Mouse (Mus musculus) embryo, embryonic 11.5 days (tissue): ENCODE results near the gene Usp48.
"Not testable (repeated sequence)": the region's sequence is repeated elsewhere in the genome, so short reads cannot be mapped to it uniquely, and the experiment has no call there.

Experiments
- DNase-seq: peaks from one replicate; pipeline ENCODE4 v3.0.0-alpha.2; 2012; ENCODE audit warnings: low read depth, low spot score

Usp48 gene

DNA sequence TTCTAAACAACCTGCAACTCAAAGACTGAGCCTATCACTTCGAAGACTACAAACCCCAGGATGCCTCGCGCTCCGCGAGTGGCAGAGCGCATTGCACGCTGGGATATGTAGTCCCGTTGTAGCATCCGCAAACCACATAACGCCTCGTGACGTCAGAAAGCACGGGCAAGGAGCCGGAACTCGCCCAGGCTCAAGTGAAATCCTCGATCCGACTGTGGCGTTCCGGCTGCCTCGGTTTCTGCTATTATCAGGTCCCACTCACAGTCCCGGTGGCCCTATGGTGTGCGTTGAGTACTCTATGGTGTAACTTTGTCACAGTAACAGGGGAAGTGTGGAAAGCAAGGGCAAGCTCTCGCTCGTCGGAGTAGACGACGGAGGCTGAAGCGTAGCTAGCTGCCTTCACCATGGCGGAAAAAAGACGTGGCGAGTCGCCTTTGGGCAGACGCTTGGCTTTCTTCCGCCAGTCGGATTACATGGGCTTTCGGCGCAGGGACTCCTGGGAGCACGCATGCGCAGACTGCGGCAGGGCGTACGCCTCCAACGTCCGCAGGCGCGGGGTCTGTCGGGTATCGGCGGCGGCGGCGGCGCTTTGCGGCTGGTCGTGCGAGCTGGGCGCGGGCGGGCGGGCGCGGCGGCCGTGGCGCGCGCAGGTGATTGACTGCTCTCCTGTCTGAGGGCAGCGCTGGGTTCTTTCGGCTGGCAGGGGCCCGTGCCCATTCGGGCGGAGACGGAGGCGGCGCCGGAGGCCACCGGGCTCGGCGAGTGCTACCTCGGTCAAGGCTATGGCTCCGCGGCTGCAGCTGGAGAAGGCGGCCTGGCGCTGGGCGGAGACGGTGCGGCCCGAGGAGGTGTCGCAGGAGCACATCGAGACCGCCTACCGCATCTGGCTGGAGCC is at the start of gene Usp48:
Gene Usp48 (plus strand): TSS at position 155 of the 895 bp plus-strand sequence.
- DNase-seq, result peak; percentile 97

DNA sequence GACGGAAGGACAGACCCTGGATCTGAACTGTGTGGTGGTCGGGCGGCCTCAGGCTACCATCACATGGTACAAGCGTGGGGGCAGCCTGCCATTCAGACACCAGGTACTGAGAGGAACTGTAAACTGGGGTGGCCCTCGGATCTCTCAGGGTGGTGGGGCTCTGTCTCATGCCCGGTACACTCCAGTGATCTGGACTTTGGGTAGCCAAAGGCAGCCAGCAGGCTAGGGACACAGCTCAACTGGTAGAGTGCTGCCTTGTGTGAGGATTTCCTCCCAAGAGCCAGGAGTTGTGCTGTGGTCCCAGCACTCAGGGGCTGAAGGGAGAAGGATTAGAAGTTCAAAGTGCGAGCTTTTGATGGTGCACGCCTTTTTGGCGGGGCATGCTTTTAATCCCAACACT is 48.0 kb upstream of the Usp48 start:
- no peak for DNase-seq

DNA sequence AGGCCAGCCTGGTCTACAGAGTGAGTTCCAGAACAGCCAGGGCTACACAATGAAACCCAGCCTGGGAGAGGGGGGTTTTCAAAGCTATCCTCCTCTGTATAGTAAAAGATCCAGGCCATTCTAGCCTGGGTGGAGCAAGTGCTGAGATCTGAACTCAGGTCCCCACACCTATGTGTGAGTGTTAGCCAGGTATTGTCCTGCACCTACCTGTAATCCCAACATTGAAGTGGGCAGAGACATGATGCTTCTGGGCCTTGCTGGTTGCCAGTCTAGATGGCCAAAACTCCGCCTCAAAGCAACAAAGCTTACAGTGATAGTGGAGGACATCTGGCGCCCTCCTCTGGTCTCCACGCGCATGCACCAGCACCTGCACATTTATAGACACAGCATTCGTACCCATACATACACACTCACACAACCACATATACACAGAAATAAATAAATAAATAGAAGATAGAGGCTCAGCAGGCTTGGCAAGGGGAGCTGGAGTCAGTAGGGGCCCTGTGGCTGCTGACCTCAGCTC is 47.5 kb upstream of the Usp48 start:
- peak; percentile 30 for DNase-seq

DNA sequence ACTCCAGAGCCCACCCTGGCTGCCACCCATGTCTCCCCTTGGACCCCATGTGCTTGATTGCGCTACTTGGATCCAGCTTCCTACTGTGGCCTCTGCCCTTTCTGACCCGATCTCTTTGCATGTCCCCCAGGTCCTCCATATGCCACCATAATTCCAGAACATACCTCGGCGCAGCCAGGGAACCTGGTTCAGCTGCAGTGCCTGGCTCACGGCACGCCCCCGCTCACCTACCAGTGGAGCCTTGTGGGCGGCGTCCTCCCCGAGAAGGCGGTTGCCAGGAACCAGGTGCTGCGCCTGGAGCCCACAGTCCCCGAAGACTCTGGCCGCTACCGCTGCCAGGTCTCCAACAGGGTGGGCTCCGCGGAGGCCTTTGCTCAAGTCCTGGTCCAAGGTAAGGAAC is 40.1 kb upstream of the Usp48 start:
- DNase-seq, result no peak

DNA sequence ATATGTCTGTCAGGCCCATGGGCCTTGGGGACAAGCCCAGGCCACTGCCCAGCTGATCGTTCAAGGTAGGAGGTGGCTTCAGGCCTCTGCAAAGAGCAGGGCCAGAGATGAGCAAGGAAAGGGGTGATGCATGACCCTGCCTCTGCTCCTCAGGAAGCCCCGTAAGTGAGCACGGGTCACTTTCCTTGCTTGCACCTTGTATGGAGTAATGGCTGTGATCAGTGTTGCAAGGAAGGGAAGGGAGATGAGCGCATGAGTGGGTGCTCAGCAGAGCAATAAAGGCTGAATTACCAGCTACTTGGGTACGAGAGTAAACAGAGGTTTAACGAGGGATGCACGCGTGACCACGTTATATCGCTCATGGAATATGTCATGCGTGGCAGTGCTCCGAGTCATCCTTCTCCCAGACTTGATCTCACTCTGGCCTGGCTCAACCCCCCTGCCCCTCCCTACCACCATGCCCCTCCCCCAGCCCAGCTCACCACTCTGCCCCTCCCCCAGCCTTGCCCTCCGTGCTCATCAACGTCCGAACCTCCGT is 36.8 kb upstream of the Usp48 start:
- no peak for DNase-seq

DNA sequence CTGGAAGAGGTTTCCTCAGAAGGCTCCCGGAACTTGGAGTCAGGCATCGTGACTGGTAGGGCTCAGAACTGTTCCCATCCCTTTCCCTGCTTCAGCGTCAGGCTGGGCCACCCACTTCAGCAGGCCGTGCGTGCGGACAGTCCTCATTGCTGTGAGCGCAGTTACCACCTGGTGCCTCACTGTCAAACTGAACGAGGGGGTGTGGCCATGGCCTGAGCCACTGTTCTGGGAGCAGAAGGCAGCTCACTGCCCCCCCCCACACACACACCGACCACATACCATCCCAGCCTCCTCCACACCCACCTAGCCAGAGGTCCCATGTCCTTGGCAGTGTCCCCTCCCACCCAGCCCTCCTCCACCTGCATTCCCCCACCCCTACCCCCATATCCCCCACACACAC is 23.7 kb upstream of the Usp48 start:
- DNase-seq, result no peak

DNA sequence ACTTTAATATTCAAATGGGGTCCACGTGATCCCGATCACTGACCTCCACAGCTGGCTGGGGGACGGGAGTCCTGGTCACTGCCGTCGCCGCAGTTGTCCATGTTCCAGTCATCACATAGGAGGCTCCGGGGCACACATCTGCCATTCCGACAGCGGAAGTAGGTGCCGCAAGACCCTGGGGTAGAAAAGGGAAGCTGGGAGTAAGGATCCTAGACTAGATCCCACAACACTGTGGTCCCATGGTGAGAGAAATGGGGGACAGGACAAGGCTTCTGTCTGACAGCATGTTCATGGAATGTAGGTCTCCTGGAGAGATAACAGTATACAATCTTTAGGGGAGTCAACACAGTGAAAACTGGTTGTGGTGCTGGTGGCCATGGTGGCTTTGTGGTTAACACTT is 19.1 kb upstream of the Usp48 start, which contains the start of gene Ldlrad2:
Gene Ldlrad2 (minus strand): TSS at position 101 of the 400 bp plus-strand sequence.
- DNase-seq, result no peak

DNA sequence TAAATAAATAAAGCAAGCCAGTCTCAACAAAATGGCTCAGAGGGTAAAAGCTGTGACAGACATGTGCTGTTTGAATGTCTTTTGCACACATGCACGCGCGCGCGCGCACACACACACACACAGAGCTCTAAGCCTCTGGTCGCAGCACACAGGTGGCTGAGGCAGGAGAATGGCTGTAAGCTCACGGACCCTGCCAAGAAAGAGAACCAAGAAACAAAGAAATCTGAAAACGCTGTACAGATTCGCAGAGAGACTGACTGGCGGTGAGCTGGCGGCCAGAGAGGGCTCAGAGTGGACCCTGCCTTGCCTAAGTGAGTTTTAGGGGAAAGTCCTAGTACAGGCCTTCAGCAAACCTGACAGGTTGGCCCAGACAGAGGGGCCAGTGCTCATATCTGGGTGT is 16.1 kb upstream of the Usp48 start:
- no peak for DNase-seq

DNA sequence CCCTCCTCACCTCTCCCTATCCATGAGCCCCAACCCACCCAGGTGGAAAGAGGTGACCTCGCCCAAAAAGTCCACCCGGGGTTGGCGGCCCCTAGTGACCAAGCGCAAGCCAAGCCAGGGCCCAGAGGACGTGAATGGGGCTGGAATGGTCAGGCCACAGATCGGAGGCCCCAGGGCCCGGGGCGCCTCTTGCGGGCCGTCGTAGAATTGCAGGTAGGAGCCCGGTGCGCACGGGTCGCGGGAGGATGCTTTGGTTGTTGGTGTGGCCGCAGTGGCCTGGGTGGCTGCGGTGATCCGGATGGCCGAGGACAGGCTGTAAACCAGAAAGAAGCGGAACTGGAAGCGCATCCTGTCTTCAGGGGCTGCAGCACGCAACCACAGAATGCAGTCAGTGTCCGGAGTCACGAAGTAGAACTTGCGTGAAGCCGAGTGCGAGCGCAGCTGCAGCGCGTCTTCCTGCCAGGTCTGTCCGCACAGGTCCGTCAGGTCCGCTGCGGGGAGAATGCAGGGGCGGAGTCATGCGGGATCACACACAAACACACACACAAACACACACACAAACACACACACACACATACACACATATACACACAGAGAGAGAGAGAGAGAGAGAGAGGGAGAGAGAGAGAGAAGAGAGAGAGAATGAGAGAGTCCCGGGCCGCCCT is 15.2 kb upstream of the Usp48 start:
- DNase-seq, result peak; percentile 26

DNA sequence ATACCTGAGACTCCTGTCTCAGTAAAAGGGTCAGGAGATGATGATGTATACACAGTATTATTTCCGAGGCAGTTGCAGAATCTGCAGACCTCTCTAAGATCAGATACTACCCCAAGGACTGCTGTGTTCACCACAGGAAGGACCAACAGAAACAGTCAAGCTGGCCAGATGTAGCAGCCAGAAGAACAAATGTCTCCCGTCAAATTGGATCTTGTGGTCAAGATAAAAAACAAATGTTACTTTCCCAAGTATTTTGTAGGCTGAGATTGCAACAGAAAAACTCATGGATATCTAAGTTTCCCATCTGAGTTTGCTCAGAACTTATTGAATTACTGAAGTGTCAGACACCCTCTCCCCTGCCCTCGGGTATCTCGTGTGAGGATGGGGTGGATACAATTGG is 13.8 kb upstream of the Usp48 start:
- no peak for DNase-seq

DNA sequence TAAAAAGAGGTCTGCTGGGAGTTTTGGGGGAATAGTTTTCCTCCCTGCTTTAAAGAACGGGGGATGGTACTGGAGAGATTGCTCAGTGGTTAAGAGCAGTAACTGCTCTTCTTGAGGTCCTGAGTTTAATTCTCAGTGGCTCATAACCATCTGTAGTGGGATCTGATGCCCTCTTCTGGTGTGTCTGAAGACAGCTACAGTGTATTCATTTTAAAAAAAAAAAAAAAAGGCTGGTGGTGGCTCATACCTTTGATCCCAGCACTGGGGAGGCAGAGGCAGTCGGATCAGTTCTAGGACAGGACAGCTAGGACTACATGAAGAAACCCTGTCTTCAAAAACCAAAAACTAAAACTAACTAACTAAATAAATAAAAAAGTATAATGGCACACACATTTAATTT is 13.3 kb upstream of the Usp48 start:
- DNase-seq, result no peak

DNA sequence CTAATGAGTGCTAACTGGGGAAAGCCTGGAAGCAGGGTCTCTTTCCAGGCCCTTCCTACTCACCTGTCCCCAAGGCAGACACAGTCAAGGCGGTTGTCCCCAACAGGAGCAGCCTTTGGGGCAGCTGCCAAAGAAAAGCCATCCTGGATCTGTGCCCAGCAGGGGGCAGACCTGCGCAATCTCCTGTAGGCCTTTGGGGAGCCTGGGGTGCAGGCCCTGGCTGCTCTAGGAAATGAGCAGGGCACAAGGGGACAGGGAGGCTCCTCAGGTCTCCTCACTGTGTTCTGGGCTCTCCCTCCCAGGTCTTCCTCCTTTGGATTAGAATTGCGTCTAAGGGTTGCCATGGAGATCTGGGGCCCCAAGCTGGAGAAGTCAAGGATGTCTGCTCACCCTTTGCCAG is 11.7 kb upstream of the Usp48 start:
- peak; percentile 16 for DNase-seq

DNA sequence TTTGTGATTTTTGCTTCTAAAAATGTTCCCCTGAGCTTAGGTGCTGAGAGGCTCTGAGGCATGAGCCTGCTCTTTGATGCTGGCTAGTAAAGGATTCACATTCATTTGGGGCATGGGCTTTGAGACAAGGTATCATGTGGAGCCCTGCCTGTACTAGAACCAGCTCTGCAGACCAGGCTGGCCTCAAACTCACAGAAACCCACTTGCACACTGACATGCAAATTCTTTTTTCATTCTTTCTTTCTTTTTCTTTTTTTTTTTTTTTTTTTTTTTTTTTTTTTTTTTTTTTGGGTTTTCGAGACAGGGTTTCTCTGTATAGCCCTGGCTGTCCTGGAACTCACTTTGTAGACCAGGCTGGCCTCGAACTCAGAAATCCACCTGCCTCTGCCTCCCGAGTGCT is 4.5 kb upstream of the Usp48 start:
- not testable (repeated sequence) for DNase-seq

DNA sequence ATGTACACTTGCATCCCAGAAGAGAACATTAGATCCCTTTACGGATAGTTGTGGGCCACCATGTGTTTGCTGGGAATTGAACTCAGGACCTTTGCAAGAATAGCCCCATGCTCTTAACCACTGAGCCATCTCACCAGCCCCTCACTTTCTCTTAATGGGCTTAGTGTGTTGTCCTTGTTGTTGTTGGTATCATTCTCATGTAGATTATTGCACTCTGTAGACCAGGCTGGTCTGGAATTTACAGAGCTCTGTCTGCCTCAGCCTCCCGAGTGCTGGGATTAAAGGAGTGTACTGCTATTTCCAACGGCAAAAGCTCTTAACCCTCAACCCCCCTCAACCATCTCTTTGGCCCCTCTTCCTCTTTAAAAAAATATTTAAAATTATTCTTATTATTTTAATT is 4.0 kb upstream of the Usp48 start:
- DNase-seq, result no peak

DNA sequence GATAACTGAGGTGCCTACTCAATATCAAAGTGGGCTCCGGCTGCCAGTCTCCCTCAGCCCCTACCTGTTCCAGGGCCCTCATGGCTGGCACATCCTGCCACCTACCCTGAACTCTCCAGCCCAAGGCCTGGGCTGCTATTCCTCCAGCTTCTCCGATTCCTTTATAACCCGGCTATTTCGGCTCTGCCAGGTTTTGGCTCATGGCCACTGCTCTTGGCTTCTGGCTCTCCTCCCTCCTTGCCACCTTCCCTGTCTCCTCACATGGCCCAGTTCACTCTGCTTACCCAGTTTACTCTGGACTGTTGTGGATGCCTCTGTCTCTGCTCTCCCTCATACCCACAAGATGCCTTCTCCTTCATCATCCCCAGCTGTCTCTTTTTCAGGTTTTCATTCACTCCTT is 2.6 kb upstream of the Usp48 start:
- DNase-seq, result no peak

DNA sequence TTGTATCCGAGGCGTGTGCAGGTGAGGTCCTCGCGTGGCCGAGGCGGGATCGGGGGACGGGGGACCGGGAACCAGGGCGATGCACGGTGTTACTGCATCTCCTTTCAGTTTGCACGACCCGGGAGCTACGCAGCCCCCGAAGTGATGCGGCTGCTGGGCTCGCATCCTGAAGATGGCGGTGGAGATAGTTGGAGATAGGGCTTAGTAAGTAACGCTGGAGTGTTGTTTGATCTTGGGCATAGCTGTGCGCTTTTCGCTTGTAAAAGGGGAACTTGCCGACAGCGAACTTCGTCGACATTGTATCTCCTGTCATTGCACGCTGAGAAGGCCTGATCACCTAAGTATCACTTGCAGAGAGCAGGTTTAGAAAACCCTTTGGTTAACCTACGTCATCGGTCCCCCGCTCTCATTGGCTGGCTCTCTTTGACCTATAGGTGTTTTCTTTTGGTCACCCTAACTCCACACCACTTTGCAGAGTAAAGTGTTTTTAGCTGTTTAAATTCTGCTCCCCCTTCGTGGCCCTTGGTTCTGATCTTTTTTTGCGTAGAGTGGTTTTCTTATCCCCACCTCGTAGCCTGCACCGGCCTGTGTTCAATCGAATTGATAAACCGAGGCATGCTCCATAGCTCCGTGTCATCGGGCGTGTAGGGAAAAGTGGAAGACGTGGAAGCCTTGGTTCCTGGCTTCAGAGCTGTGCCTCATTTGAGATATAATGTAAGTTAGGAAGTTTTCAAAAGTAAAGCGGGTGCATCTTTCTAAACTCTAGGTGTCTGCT is 1.1 kb downstream of the Usp48 start:
- peak; percentile 24 for DNase-seq

DNA sequence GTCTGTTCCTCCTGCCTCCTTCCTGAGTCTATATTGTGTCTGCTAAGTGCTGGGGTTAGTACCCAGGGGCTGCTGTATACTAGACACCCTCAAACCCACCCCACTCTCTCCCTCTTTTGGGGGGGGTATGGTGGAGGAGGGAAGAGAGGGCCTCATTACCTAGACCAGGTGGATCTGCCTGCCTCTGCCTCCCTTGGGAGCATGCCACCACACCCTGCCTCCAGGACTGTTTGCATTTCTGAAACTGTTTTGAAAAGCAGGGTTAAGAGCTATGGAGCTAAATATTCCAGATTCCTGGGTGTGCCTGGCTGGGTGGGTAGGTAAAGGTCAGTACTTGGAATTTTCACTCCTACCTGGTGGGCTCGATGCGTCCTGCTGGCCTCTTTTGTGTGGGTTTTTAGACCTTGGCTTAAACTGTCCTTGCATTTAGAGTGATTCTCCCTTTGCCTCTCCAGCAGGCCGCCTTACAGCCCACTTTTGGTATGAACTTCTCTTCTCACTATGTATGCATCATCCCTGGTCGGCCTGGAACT is 3.6 kb downstream of the Usp48 start:
- DNase-seq, result no peak

DNA sequence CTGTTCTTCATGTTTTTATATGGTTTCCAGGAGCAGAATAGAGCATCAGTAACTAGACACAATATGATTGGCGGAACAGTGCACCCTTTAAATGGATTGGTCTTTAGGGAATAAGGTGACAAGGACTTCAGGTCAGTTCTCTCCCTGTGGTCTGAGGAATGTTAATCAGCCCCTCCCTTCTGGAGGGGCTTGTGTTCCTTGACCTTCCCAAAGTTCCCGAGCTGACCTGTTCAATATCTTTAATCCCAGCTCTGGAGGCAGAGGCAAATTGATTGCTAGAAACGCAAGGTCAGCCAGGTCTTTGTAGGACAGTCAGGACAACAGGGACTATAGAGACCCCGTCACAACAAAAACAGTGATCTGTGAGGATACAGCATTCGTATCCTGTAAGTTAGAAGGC is 5.0 kb downstream of the Usp48 start:
- DNase-seq, result no peak

DNA sequence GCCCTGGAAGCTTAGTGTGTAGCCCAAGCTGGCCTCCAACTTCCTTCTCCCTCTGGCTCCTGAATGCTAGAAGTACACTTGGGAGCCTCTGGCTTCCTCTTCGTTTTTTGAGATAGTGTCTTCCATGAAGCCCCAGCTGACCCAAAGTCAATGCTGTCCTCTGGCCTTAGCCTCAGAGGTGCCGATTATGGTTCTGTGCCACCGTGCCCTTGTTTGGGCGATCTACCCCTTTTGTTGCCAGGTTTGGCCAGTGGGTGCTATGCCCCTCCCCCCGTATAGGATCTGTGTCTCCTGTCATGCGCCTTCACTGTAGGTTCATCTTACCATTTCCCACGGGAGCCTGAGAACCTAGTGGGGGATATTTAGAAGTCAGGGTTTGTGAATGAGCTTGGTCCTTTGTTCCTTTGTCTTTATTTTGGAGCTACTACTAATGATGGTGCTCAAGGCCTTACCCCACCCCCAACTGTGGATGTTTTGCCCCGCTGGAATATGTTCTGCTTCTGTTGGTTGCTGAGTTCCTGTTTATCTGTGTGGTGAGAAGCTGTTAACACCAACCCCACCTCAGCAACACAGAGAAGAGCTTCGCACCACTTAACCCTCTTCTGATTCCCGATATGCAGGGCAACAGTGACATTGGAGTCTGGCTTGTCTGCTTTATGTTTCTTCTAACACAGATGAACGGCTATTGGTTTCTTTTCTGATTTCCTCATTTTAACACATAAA is 10.1 kb downstream of the Usp48 start:
- DNase-seq, result no peak

DNA sequence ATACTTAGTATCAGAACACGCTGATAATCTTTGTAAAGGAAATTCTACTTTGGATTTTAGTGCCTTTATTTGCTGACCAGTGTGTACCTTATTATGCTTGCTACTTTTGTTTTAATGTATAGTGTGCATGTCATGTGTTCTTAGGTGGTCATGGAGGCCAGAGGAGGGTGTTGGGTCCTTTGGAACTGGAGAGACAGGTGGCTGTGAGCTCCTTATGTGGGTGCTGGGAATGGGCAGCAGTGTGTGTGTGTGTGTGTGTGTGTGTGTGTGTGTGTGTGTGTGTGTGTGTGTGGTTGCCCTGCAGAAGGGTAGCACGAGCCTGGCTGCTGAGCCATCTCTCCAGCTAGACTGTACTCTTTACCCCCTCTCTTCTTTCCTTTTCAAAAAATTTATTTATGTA is 13.5 kb downstream of the Usp48 start:
- no peak for DNase-seq

DNA sequence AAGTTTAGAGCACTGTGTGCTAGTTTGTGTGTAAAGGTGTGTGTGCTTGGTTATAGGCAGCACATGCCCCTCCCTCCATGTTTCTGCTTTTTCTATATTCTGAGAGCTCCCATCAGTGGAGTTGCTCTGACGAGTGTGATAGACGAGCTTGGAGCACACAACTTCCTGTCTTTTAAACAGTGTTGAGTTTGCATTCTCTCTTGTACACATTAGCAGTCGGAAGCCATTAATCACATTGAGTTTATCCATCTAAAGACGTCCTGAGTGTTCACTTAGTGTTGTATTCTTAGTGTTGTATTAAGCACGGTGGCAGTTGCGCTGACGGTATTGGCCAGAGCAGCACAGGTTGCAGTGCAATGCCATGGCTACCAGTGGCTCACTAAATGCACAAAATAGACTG is 15.7 kb downstream of the Usp48 start:
- no peak for DNase-seq
